12 mouse cellular contexts compared by ENCODE assay signal in the genomic region with DNA sequence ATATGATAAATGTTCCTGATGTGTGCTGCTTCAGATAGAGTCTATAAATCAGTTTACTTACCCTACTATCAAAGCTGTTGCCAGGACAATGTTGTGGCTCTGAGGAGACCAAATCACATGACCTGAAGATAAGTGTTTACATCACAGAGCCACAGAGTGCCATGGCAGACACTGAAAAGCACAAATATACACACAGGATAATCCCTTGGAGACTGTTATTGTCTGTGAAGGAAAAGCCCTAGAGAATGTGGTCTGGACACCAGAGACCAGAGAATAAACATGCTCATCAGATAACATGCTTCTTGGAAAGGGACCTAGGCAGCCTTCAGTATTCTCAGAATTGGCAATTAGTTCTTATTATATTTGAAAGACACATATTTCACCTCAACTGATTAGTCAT.
DNase-seq lines count a peak whose midpoint lies in the region; ATAC-seq and TF ChIP-seq lines count a peak whose summit lies in the region.
"Had no signal": no experiment of that assay in that cellular context is flagged by ENCODE, and none has a peak within 500 bp of the region (broad histone marks: within the 10 kb centered on the region; RNA-seq: fewer than 3 reads in every experiment).

No protein-coding gene starts in this region.

- TF ChIP-seq POLR2A in lung, adult 2 months (IDR thresholded peaks at IDR 0.05; ENCODE audit: borderline replicate concordance, extremely low read depth, low read depth, low read length), result no peak

- no peak overlapping the region for H3K27ac ChIP-seq in limb, embryonic 15.5 days
- peak overlapping the region; percentile 87; the same call in 1 of the 2 replicates for H3K27ac ChIP-seq in stomach, embryonic 16.5 days (ENCODE audit: low read length)
- no peak overlapping the region for H3K27ac ChIP-seq in forebrain, embryonic 13.5 days
- H3K27ac ChIP-seq: liver, embryonic 13.5 days; neural tube, embryonic 12.5 days had no signal

- H3K9ac ChIP-seq in limb, embryonic 15.5 days, result no peak overlapping the region
- no peak overlapping the region for H3K9ac ChIP-seq in stomach, embryonic 16.5 days (ENCODE audit: low read length)
- no peak overlapping the region for H3K9ac ChIP-seq in forebrain, embryonic 13.5 days
- H3K9ac ChIP-seq: liver, embryonic 13.5 days; neural tube, embryonic 12.5 days had no signal

- peaks cover 8% of the 10 kb centered on the region for H3K4me1 ChIP-seq in lung, adult 2 months (ENCODE audit: control insufficient read depth, insufficient read depth, low read length)
- H3K4me1 ChIP-seq in limb, embryonic 15.5 days, result no peaks in the 10 kb centered on the region
- H3K4me1 ChIP-seq in stomach, embryonic 16.5 days (ENCODE audit: control insufficient read depth, insufficient read depth, low read length), result peaks cover 4% of the 10 kb centered on the region; the same call in 1 of the 2 replicates
- no peaks in the 10 kb centered on the region for H3K4me1 ChIP-seq in forebrain, embryonic 13.5 days
- H3K4me1 ChIP-seq: liver, embryonic 13.5 days; neural tube, embryonic 12.5 days had no signal

- peak; percentile 29 for DNase-seq in gastrocnemius, adult 18-20 months (ENCODE audit: low spot score)
- DNase-seq in gastrocnemius, postnatal 36 days, result no peak
- DNase-seq in lung, adult 18-20 months, result peak; percentile 19 to 37
- DNase-seq in lung, adult 2 months, result no peak
- no peak for DNase-seq in ovary, postnatal 36 days (ENCODE audit: low spot score)
- DNase-seq: cerebellum, postnatal 36 days; liver, embryonic 13.5 days had no signal

- no peak overlapping the region for H3K4me3 ChIP-seq in lung, adult 2 months (replicated peaks; ENCODE audit: extremely low read depth, low read depth, low read length)
- no peak overlapping the region for H3K4me3 ChIP-seq in limb, embryonic 15.5 days
- H3K4me3 ChIP-seq in stomach, embryonic 16.5 days (replicated peaks; ENCODE audit: low read length), result peak overlapping the region; percentile 36; the same call in 1 of the 2 replicates
- no peak overlapping the region for H3K4me3 ChIP-seq in forebrain, embryonic 13.5 days
- H3K4me3 ChIP-seq: liver, embryonic 13.5 days; neural tube, embryonic 12.5 days had no signal

- H3K9me3 ChIP-seq in limb, embryonic 15.5 days, result no peaks in the 10 kb centered on the region
- no peaks in the 10 kb centered on the region for H3K9me3 ChIP-seq in stomach, embryonic 16.5 days (replicated peaks; ENCODE audit: control insufficient read depth, low read length)
- no peaks in the 10 kb centered on the region for H3K9me3 ChIP-seq in forebrain, embryonic 13.5 days (replicated peaks)
- H3K9me3 ChIP-seq: liver, embryonic 13.5 days; neural tube, embryonic 12.5 days had no signal

- no peaks in the 10 kb centered on the region for H3K27me3 ChIP-seq in limb, embryonic 15.5 days
- no peaks in the 10 kb centered on the region for H3K27me3 ChIP-seq in stomach, embryonic 16.5 days (ENCODE audit: control insufficient read depth, insufficient read depth, low read length)
- H3K27me3 ChIP-seq in forebrain, embryonic 13.5 days, result no peaks in the 10 kb centered on the region
- H3K27me3 ChIP-seq: liver, embryonic 13.5 days; neural tube, embryonic 12.5 days had no signal

- H3K36me3 ChIP-seq in limb, embryonic 15.5 days, result no peaks in the 10 kb centered on the region
- no peaks in the 10 kb centered on the region for H3K36me3 ChIP-seq in stomach, embryonic 16.5 days (ENCODE audit: control insufficient read depth, insufficient read depth, low read length)
- H3K36me3 ChIP-seq in forebrain, embryonic 13.5 days (ENCODE audit: poor library complexity, severe bottlenecking), result no peaks in the 10 kb centered on the region
- H3K36me3 ChIP-seq: liver, embryonic 13.5 days; neural tube, embryonic 12.5 days had no signal

- no peak for TF ChIP-seq CTCF in lung, adult 2 months (IDR thresholded peaks at IDR 0.05; ENCODE audit: insufficient read depth, low read length)

- intact Hi-C loops in gastrocnemius, postnatal 36 days (cut with DNase I), result loop anchor here (2.0 to 10.0 kb wide), 3 partner anchors 146 to 942 kb away; a partner anchor contains a TSS

- ATAC-seq in limb, embryonic 15.5 days (ENCODE audit: insufficient number of reproducible peaks, low FRiP score, low TSS enrichment, low read depth), result no peak
- ATAC-seq in stomach, embryonic 16.5 days (ENCODE audit: insufficient read depth, low FRiP score), result peak; percentile 40; the same call in 1 of the 2 replicates
- no peak for ATAC-seq in forebrain, embryonic 13.5 days
- ATAC-seq: forebrain, embryonic 16.5 days had no signal

- H3K4me2 ChIP-seq in limb, embryonic 15.5 days, result peak overlapping the region; percentile 34; the same call in 1 of the 2 replicates
- H3K4me2 ChIP-seq in stomach, embryonic 16.5 days (ENCODE audit: low read depth, low read length), result peak overlapping the region; percentile 46
- no peak overlapping the region for H3K4me2 ChIP-seq in forebrain, embryonic 13.5 days
- H3K4me2 ChIP-seq: liver, embryonic 13.5 days; neural tube, embryonic 12.5 days had no signal

Comparison
In these comparisons a context has a peak if more than half of its experiments do, and no peak if none do; other contexts are left out.
1. DNase-seq: peak in gastrocnemius, adult 18-20 months (single experiment) and lung, adult 18-20 months (2 of 2); none in gastrocnemius, postnatal 36 days (0 of 2), lung, adult 2 months (single experiment) and ovary, postnatal 36 days (single experiment).